Mouse (Mus musculus) heart, postnatal 0 days (tissue): Measurements from ENCODE around the gene Ddx52.

ENCODE experiments used
- CTCF ChIP-seq: IDR thresholded peaks from 2 replicates; pipeline ENCODE4 v1.5.1; 2016; ENCODE audit warnings: antibody characterized with exemption, control low read depth, low read depth
- EP300 ChIP-seq: IDR thresholded peaks from 2 replicates; pipeline ENCODE4 v1.6.1; 2016; ENCODE audit warnings: antibody characterized with exemption, low read depth

DNA sequence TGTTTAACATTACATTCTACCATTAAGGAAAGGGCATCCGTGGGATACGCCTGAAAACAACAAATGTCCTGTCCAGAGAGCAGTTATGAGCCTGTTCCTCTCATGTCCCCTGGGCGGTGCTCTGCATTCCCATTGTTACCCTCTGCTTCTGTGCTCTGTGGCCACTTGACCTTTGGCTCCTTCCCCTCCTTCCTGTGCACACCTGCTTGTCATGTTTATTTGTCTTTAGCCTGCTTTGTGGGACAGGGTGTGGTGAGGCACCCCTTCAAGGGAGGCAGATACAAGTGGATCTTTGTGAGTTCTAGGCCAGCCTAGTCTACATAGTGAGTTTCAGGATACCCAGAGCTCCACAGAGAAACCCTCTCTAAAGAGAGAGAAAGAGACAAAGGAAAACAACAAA is 52.6 kb downstream of the Ddx52 start:
- no peak for TF ChIP-seq CTCF
- TF ChIP-seq EP300 = no peak
